In genomic region chr4:140084521-140085011, GRCm38 (mm10) we compare ENCODE assay signal across 9 mouse cellular contexts.
DNase-seq lines count a peak whose midpoint lies in the region; ATAC-seq and TF ChIP-seq lines count a peak whose summit lies in the region.
"Had no signal": no experiment of that assay in that cellular context is flagged by ENCODE, and none has a peak within 500 bp of the region (broad histone marks: within the 10 kb centered on the region; RNA-seq: fewer than 3 reads in every experiment).

No protein-coding gene starts in this region.

- DNase-seq in gastrocnemius, postnatal 25 days, result peak; percentile 31
- DNase-seq in gastrocnemius, postnatal 4 days (ENCODE audit: low spot score in 2 of 2), result no peak
- DNase-seq in Muller cell, postnatal 12 days (ENCODE audit: inconsistent ontology term), result peak; percentile 56
- peak; percentile 79 to 80 for DNase-seq in cerebellum, postnatal 10 days
- peak; percentile 43 for DNase-seq in hindbrain, postnatal 0 days (ENCODE audit: low spot score)
- peak; percentile 33 for DNase-seq in telencephalon, adult 2 months (ENCODE audit: low read depth, low spot score)
- DNase-seq in lung, postnatal 14 days, result no peak
- DNase-seq in MN1 (ENCODE audit: low spot score), result no peak

- H3K27ac ChIP-seq in hindbrain, postnatal 0 days, result peak overlapping the region; percentile 70
- H3K27ac ChIP-seq: liver, embryonic 14.5 days had no signal

- H3K9ac ChIP-seq in hindbrain, postnatal 0 days (replicated peaks; ENCODE audit: low read length), result no peak overlapping the region
- H3K9ac ChIP-seq: liver, embryonic 14.5 days had no signal

- no peaks in the 10 kb centered on the region for H3K9me3 ChIP-seq in hindbrain, postnatal 0 days (ENCODE audit: low read length)

- H3K4me3 ChIP-seq in hindbrain, postnatal 0 days (ENCODE audit: low read length), result no peak overlapping the region

- H3K4me1 ChIP-seq in hindbrain, postnatal 0 days (ENCODE audit: insufficient read depth, low read length), result peaks cover 15% of the 10 kb centered on the region

- no peak overlapping the region for H3K4me2 ChIP-seq in hindbrain, postnatal 0 days (ENCODE audit: low read depth, low read length)

- no peak for TF ChIP-seq CTCF in hindbrain, postnatal 0 days (IDR thresholded peaks at IDR 0.05; ENCODE audit: low read depth)

- H3K27me3 ChIP-seq in hindbrain, postnatal 0 days (ENCODE audit: insufficient read depth, low read length), result no peaks in the 10 kb centered on the region

- H3K36me3 ChIP-seq in hindbrain, postnatal 0 days (ENCODE audit: insufficient read depth, low read length), result no peaks in the 10 kb centered on the region

- 25% methylated on average over 11 of the region's 11 CpGs for WGBS in hindbrain, postnatal 0 days

- no peak for ATAC-seq in hindbrain, postnatal 0 days

Comparison
In these comparisons a context has a peak if more than half of its experiments do, and no peak if none do; other contexts are left out.
1. DNase-seq: peak in gastrocnemius, postnatal 25 days (single experiment), Muller cell, postnatal 12 days (single experiment), cerebellum, postnatal 10 days (2 of 2), hindbrain, postnatal 0 days (single experiment) and telencephalon, adult 2 months (single experiment); none in gastrocnemius, postnatal 4 days (0 of 2), lung, postnatal 14 days (single experiment) and MN1 (single experiment).